Mouse (Mus musculus) common myeloid progenitor, adult 5-6 weeks (primary cell): ENCODE measurements at regions not wholly inside any gene's neighbourhood (a gene's known extent, or its start where the extent isn't known, plus 50 kb on each side); places are given as distances from the start of the nearest gene placed in this dataset.

Experiments used
- ATAC-seq: replicated peaks from 2 replicates; pipeline ENCODE4 v1.8.0; 2016; ENCODE audit warnings: low read depth, mild to moderate bottlenecking, moderate TSS enrichment, inconsistent platforms; ENCODE audit not compliant: poor library complexity, severe bottlenecking

DNA sequence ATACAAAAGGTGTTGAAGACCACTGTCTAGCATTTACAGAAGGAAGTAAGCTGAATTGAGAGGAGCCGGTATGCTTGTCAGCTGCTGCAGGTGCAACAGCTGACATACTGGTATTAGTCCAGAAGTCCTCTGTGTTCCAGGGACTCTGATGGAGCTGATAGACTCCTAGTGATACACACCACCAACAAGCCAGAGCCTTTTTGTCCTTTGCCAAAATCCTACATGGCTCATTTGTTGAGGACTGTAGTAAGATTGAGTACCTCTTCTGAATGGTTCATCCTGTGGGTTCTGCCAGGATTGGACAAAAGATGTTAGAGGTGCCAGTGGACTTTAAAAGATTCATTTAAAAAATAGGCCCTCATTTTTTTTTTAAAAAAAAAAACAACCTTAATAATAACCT is 129.4 kb upstream of the Tmem185a start:
- no peak for ATAC-seq

DNA sequence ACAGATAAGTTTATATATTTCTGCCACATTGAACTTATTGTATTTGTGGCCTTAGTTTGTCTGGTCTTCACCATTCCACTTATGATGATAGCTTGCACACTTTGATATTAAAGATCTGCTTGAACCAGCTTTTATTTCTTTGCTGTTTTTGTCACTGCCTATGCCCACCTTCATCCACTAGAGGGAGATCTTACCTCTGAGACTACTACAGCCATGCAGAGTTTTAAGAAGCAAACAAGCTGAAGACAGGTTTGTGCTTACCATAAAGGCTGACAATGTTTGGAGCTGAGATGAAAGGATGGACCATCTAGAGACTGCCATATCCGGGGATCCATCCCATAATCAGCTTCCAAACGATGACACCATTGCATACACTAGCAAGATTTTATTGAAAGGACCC is 105.4 kb upstream of the Tmem185a start:
- ATAC-seq = peak; percentile 58; the same call in 1 of the 2 replicates

DNA sequence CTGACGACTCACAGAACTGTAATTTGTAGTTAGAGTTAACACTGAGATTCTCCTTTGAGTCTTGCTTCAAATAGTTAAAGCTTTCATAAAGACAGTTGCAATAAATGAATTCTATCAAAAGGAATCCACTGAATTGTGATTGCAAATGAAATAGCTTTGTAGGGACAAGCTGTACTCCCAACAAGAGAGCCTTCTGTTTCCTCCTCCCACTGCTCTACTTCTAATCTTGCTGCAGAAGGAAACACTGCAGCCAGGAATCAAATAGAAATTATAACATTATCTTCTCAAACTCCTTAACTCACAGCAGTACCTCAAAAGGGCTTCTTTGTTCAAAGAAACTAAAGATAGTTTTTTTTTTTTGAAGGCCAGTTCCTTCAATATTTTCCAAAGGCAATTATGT is 103.2 kb upstream of the Tmem185a start:
- ATAC-seq = no peak

DNA sequence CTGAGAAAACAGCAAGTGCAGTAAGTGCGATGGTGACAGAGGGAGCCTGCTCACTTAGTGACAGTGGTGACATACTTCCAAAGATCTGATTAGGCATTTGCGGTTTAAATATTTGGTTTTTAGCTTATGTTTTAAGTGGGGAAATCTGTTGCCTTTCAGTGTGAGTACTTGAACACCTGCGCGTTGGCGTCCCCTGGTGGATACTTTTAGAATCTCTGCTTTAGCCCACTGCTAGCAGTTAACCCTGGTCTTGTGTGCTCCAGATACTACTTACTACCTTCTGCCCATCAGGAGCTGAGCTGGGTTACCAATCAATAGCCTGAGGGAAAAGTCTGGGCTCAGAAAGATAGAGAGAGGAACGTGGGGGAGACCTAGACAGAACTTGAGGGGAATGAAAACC is 97.3 kb upstream of the Tmem185a start:
- peak; percentile 89 for ATAC-seq

DNA sequence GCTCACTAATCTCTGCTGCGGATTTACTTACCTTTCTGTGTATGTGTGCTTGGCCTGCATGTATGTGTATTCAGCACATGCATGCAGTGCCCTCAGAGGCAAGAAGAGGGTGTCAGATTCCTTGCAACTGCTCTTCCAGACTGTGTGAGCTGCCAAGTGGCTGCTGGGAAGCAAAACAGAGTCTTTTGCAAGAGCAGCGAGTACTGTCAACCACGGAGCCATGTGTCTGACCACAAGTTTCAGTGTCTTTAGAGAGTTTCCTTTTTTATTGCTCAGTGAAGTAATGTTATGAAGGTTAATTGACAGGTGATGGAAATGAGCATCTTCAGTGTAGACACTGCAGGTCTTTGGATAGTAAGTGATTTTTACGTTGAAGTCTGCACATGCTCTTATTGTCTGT is 93.6 kb upstream of the Tmem185a start:
- ATAC-seq = peak; percentile 58

DNA sequence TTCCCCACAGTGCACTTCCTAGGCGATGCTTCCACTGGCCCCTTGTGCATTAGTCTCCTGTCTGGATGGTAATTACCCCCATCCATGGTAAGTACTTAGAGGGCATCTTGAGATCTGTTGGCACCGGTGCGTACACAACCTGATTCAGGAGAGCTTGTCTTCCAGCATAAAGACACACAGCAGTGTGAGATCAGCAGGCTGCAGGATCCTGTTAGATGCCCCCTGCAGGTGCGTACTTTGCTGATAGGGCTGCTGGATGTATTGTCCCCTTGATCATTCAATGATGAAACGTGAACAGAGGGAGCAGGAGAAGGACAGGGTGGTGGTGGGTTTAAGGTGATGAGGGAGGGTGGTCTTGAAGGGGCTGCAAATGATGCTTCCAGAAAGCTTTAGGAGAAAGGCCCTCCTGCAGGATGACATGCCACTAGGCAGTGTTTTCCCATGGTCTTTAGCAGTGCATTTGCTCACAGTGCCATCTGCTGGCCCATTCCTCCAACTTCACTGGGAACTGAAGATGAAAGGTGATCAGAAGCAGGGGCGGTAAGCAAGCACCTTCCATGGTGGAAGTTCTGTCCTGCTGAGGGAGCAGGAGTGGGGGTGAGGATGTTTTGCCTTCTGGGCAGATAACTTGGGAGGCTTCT is 92.5 kb upstream of the Tmem185a start:
- ATAC-seq = peak; percentile 85
